13 mouse cellular contexts compared by ENCODE assay signal in the genomic region with DNA sequence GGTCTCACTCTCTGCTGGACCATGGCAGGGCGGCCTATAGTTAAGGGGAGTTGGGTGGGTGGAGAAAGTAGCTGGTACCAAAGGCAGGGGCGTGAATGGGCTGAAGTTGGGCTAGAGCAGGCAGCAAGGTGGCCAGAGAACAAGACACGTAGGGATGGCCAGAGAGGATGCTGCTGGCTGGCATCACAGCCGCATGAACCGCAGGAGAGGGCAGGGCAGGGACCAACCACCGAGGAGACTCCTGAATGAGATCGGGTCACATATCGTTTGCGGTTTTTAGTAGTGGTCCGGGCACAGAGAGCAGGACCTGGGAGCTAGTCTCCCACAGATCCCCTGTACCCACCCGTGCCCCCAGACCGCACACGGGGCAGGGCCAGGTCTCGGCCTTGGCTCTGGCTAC. TPM values are rescaled to one million over a fixed set of nuclear protein-coding genes. Genes with fewer than 3 reads are reported as not detected.
"Had no signal": no experiment of that assay in that cellular context is flagged by ENCODE, and none has a peak within 500 bp of the region (broad histone marks: within the 10 kb centered on the region; RNA-seq: fewer than 3 reads in every experiment).

No protein-coding gene starts in this region.

- DNase-seq: retina, postnatal 1 day; right cerebral cortex, adult 18-20 months; right cerebral cortex, postnatal 14 days; right cerebral cortex, postnatal 25 days; right cerebral cortex, postnatal 4 days; spleen, adult 18-20 months; thymus, adult 18-20 months; thymus, adult 2 months; thymus, postnatal 14 days; thymus, postnatal 25 days; thymus, postnatal 36 days; thymus, postnatal 4 days had no signal

RNA-seq across cellular contexts. Expression of a gene that starts 13.2 kb away (rescaled TPM):
- total RNA-seq: neutrophil, adult 5-6 weeks had no signal

RNA-seq across cellular contexts. Expression of a gene that starts 33.4 kb away (rescaled TPM):
- total RNA-seq: neutrophil, adult 5-6 weeks had no signal
